Mouse (Mus musculus): ENCODE measurements around the gene Gng10.

- TF ChIP-seq CTCF (conservative IDR thresholded peaks at IDR 0.05; ENCODE audit: low read length) (no peak), NANOG (IDR thresholded peaks at IDR 0.05; ENCODE audit: borderline replicate concordance, low read length) (no peak), POU5F1 (IDR thresholded peaks at IDR 0.05; ENCODE audit: borderline replicate concordance, low read length) (no peak)
These were observed 980 bp downstream of the Gng10 start for GRCm38 (mm10) chr4:59035786-59036350.
